Mouse (Mus musculus) T-helper 17 cell (primary cell): Measurements from ENCODE around the gene Ankrd1.

Experiments
- in situ Hi-C, 2 experiments: fragments of 300-600 bp; cut with MboI, MseI; formaldehyde crosslinking; loops; 1 replicate in 1 of 2; 2 replicates in 1 of 2; pipeline ENCODE4 v1.15.1; 2025; ENCODE audit warnings: high pct_unique_total_duplicates in 2 of 2

Gene Ankrd1

DNA sequence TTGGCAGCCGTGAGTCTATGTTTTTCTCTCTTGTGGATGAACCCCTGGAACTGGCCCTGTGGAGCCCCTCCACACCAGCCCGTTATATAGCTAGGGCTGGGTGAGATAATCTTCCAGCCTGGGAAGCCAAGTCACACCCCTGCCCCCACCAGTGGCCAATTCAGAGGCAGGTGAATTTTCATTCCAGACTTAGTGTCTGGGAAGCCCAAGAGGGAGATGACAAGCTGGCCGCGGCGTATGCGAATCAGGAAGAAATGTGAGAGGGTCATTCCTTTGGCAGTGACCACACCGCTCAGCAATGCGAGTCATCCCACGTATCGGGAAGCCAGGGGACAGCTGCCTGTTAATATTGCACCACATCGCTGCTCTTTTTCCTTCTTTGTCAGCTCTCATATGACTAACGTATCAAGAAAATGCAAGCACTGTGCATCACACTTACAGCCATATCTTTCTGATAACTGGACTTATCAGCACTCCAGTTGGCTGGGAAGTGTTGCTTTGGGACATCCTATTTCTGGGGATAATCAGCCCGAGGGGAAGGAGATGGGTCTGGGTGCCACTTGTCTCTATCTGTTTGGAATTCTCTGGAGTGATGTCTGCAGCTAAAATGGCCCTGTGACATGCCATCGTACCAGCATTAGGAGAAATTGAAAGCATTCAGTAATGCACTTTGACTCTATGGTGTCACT lies at the start of gene Ankrd1:
Gene Ankrd1, minus strand, starts transcription at position 317 of the 689 bp plus-strand sequence.
- in situ Hi-C loops, result no loop called here

DNA sequence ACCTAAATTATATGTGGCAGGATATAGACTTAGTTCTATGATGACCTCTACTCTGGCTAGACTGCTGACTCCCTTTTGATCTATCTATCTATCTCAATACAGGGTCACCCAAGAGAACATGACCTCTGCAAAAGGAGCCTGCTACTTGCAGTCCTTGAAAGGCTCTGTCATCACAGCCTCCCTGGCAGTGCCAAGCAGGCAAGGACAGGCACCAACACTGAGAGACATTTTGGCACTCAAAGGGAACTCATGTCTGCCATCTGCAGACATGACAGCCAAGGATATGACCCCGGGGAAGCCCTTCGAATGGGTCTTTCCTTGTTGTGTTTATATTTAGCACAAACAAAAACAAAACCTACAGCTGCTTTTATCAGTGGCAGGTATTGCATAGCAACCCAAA lies 49.2 kb upstream of the Ankrd1 start:
- in situ Hi-C loops, result no loop called here

DNA sequence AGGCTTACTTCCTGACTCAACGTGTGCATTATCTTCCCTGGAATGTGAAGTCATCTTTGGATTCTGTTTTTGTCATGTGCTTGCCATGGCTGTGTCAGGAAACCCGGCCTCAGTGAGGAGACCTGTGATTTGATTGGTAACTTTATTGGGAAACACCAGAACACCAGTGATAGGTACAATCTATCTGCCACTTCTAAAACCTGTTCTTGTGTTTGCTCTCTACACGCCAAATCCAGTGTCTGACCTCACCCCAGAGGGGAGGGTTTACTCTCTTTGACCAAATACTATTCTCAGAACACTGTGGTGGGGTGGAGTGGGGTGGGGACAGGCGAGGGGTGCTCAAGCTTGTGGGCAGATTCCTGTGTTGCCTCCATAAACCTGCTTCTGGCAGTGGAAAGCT lies 48.2 kb upstream of the Ankrd1 start:
- in situ Hi-C loops, result no loop called here

DNA sequence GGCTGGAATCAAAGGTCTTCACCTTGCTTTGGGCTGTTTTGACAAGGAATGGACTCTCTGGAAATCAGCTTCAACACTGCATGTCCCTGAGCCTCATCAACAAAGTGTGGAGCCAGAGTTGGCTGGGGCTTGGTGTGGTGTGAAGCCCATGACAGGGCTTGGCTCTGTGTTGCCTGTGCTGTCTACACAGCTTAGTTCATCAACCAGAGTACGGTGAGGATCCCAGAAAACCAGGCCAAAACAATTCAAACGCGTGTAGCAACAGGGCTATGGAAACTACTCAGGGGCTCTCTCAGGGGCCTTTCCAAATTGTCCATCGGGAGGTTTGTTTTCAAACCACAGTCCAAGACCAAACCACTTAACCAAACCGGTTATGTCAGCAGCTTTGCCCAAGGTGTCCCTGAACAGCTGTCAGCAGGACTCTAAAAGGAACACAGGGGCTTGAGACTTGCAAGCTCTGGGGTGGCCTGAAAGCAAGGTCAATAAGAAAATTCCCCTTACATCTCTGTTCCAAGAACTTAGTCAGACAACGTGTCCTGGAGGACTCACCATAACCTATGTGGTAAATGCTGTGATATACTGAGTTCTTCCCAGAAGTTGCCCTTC lies 47.5 kb upstream of the Ankrd1 start:
- in situ Hi-C loops, result no loop called here

DNA sequence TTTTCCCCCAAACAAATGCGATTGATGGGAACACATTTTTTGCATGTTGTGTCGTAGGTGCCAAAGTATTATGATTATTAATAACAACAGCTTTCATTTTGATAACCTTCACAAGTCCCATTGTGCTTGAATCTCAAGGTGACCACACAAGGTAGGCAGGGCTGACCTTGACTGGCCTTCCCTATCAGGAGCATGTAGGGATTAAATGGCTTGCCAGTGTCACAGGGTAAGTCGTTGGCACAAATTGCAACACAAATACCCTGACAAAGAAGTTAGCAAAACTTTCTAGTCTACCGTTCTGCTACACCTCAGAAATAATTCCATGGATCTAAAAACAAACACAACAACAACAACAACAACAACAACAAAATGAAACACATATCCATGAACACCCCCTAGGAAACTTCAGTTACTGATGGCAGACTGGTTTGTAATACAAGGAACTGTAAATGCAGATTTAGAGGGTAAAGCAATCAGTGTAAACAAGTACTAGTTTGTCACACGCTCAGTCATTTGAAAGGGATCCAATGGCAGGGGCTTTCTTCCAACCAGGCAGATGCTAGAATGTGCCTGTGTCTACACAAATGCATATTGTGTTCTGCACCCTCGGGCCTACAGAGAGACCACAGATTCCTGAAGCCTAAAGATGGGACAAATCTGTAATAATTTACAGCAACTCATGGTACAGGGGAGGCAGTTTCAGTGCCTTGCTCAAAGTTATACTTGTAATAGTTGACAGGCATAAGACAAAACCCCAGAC lies 46.7 kb upstream of the Ankrd1 start:
- in situ Hi-C loops, result no loop called here

DNA sequence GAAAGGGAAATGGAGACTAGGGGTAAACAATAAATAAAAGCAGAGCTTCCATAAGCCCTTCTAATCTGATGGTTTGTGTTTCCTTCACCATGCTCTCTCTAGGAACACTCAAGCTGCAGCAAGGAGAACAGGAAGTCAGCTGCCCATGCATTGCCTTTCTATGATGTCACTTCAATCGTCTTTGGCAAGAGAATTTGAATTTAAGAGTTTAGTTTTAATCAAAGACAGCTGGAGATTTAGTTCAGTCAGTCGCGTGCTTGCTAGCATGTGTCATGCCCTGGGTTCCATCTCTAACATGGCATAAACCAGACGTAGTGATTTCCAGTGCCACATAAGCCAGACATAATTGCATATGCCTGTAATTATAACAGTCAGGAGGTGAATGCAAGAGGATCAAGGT lies 45.5 kb upstream of the Ankrd1 start:
- in situ Hi-C loops, result no loop called here

DNA sequence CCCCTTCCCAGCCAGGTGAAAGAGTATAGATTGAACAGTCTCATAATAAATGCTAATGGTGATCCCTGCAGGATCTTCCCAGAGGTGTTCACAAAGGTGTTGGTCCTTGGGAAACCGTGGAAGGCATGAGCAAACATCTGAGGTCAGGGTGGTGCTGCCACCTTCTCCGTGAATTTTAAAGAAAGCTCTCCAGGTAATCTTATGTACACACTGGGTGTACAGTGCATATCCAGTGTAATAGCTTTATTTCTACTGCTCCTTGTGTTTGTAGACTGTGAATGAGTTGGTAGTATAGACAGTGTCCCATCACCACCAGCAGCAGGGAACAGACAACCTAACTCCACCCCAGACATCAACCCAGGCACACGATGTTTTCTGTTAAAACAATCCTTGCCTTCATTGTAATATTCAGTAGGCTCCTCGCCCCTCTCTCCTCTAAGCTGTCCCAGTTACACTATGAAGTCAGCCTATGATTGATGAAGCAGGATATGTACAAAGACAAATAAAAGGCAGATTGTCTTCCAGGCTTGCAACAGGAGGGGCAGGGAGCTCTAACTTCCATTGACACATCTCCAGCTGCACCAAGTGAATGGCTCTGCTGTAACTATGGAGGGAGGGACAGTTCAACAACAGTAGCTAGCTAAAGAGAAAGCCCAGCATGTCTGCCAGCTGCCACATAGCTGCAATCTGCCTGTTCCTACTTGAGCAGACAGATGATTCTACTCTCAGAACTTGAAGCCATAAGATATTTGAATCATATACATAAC lies 30.5 kb upstream of the Ankrd1 start:
- in situ Hi-C loops, result no loop called here

DNA sequence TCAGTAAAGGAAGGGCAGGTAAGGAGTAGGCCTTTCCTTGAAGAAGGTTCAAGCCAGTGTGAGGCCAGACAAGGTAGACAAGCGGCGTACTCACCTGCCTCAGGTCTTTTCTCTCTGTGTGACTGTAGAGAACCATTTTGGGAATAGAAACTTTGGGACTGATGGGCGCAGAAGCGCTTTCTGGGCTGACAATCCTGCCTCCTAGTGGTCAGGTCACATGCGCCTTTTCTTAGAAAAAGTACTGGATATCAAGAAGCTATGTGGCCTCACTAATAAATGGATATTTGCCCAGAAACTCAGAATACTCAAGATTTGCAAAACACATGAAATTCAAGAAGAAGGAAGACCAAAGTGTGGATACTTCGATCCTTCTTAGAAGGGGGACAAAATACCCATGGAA lies 28.7 kb upstream of the Ankrd1 start:
- in situ Hi-C loops, result no loop called here

DNA sequence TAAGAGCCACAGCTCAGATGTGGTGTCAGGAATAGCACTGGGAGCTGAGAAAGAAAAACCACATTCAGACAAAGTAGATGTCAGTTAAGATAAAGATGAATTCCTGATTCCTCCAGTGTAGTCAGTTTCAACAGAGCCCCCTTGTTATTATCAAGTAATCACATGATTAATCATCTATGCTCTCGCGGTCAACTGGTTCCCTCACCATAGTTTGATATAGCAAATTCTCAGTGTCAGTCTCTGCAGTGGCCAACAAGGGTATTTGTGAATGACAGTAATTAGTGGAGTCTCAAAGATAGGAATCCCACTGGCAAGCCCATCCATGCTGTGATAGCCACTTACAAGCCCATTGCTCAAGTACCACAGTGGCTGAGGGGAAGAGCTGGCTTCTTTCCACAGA lies 23.7 kb upstream of the Ankrd1 start:
- in situ Hi-C loops, result loop anchor here in 1 of 2 experiments (5.0 kb wide), 1 partner anchor 59 kb away; no protein-coding TSS in a partner anchor

DNA sequence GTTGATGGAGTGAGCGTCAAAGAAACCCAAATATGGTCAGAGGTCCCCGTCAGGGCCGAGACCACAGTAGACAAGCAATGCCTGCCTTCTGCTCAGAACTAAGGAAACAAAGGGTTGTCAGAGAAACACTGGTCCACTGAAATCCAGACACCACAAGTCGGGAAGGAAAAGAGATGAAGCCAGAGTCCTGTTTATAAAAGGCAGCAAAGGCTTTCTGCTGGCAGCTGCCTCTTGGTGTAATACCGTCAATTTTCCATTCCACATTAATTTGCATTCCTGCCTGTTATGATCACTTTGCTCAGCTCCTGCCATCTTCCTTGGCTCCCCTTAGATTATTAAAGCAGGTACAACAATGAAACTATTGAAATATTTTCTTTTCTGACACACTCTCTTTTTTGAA lies 13.8 kb upstream of the Ankrd1 start:
- in situ Hi-C loops, result no loop called here

DNA sequence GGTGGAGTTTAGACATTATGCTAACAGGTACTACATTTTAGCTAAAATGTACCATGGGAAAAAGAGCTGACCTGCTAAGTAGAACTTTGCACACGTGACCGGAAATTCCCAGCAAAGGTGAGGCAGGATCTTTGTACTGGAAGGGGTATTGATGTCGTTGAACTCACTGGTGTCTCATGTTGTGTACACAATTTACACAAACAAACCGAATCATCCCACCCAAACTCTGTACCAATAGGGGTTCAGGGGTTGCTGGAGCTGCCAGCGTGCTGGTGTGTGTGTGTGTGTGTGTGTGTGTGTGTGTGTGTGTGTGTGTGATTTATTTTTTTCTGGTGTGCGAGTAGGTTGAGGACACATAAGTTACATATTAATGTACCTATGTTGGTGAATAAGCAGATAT lies 13.2 kb upstream of the Ankrd1 start:
- in situ Hi-C loops, result no loop called here

DNA sequence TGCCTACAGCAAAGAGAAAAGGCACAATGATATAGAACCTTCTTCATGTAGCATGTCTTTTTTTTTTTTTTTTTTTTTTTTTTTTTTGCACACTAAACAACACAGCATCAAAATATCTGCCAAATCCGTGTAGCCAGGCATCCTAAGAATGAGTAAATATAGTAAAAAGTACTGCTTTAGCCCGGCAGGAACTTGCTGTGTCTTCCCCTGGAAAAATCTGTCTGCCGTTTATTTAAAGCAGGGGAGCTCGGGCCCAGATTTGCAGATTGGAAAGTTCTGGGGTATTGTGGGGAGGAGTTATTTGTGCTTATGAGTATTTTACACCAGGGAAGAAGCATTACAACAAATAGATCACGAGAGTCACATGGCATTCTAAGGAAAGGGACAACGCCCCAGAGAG lies 12.1 kb upstream of the Ankrd1 start:
- in situ Hi-C loops, result no loop called here

DNA sequence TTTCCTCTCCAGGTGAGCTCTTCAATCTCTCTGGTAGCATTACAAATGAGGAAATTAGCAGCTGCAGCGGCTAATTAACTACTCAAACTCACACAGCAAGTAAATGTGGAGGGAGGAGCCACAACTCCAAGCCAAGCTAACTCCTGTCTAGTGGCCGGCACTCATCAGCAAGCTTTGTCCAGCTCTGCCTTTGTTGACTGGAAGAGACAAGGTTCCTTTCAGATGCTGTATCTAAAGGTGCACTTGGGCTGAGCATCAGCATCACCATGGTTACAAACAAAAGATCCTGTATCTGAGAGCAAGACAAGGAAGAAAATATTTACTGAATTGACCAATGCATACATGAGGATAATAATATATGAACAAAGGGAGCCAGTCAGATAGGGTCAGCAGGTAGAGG lies 10.3 kb upstream of the Ankrd1 start:
- in situ Hi-C loops, result no loop called here

DNA sequence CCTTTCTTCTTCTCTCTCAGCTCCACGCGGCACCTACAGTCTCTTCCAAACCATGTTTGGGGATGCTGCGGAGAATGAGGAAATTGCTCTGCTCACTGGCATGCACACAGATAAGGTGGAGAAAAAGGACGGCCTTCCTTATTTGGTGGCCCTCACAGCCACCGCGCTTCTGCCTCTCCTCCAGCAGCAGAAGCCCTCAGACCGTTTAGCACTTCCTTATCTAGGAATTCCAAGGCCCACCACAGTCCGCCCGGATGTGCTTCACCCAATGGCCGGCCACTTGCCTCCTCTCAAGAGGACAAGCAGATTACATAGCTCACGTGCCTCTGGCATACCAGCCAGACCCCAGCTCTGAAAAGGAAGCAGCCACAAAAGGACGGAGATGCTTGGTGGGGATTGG lies 9.7 kb upstream of the Ankrd1 start:
- in situ Hi-C loops, result no loop called here

DNA sequence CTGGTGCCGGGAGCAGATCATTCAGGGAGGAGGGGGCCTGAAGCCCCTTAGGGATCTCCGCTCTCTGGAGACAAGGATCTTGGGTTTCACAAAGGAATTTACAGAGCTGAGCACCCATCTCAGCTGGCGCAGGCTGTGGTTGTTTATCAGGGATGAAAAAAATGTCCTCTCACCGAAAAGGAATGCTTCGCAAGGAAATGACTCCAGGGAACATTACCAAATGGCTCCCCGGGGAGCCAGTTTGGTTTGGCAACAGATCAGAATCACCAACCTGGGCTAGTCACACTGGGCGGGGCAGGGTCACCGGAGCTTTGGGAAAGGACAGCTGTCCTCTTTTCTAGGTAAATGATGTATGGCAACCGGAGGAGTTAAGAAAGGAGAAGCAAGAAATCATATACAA lies 9.3 kb upstream of the Ankrd1 start:
- in situ Hi-C loops, result no loop called here

DNA sequence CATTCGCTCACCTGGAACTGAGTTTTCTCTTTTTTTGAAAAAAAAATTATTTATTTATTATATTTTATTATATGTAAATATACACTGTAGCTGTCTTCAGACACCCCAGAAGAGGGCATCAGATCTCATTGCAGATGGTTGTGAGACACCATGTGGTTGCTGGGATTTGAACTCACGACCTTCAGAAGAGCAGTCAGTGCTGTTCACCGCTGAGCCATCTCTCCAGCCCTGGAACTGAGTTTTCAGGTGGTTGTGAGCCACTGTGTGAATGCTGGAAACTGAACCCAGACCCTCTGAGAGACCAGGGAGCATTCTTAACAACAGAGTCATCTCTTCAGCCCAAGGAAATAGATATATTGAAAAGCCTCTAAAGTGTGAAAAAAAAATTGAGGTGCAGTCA lies 8.5 kb upstream of the Ankrd1 start:
- in situ Hi-C loops, result no loop called here

DNA sequence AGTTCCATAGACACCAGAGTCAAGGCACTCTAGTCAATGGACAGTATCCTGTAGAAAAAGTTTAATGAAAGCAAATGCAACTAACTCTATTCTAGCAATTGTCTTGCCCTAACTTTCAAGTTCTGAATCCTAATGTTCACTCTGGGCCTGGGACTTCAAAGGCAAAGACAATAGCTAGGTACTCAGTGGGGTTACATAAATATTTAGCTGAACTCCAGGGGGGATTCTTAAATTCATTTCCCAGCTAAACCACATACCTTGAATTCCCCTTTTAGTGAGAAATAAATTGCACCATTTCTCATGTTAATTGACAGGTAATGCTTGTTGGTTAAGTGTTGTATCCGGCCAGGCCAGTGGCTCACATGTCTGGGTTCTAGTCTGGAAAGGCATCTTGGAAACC lies 4.3 kb upstream of the Ankrd1 start:
- in situ Hi-C loops, result no loop called here

DNA sequence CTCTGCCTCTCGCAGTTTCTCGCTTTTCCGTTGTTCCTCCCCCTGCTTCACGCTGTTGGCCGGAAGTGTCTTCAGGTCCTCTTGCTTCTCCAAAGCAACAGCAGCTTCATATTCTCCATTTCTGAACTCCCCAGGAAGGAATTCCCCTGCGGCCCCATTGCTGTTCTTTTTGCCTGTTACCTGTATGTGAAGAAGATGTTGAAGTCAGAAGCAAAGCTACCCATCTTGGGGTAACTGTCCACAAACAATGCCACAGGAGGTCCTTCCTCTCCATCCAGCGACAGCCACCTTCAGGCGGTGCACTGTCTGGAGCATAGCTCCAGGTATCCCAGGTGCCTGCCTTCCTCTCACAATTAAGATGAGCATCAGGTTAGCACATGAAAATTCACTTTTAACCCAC lies 680 bp downstream of the Ankrd1 start:
- in situ Hi-C loops, result no loop called here

DNA sequence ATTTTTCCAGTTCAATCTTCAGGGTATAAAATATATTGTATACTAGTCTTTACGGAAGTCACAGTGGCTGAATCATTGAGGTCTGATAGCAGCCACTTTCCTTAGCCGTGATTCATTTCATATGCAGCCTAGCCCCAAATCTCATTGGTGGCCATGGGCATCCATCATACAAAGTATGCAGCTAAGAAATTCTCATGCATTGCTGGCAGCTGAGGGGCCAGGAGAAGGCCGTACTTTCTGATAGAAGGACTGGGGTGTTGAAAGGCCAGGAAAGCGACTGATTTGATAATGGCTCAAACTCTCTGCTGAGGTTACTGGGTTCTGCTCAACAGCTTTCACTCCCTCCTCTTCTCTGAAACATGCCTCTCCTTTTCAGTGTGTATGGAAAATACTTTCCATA lies 3.7 kb downstream of the Ankrd1 start:
- in situ Hi-C loops, result no loop called here

DNA sequence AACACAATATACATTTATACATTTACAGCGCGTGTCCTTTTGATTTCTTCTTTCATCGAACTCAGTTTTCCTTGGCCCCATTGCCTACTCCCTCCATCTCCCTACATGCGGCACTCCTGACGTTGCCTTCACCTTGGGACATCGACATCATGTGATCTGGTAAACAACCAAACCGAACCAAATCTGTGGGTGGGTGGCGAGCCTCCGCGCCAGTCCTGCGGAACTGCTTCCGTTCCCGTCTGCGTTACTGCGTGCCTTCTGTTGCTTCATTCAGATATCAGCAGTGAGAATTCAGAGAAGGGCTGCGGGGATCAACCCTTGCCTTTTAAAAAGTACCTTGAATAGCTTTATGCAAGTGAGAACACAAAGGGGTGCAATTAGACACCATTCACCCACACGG lies 7.9 kb downstream of the Ankrd1 start:
- in situ Hi-C loops, result no loop called here

DNA sequence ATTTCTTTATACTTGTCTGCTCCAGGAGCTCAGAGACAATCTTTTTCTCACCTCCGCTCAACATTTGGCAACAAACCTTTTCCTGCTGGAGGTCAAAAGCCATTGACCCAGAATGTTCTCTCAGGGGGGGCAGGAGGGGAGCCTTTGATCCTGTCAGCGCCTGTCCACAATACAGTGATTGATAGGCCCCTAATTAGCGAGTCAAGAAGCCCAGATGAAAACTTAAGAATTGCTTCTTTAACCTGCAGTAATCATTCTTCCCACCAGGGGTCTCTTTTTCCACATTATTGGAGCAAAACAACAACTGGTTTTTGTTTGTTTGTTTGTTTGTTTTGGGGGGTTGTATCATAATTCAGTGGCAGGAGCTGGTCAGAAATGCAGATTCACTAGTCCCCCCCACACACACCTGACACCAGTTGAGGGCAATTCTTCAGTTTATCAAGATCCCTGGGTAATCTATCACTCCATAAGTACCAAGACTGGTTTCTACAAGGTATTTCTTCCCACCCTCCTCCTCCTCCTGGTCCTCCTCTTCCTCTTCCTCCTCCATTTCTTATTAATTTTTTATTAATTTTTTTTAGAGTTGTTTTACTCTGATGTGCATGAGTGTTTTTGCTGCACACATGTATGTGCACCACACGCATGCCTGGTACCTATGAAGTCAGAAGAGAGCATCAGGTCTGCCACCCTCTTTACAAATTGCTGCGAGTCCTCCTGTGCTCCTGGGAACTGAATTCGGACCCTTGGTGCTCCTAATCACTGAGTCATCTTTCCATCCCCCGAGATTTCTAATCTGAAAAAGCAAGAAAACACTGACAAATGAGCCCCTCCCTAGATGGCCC lies 8.6 kb downstream of the Ankrd1 start:
- in situ Hi-C loops, result no loop called here
